Mouse (Mus musculus): ENCODE data around the gene Tgif2lx2.
"Not testable (repeated sequence)": the region's sequence is repeated elsewhere in the genome, so short reads cannot be mapped to it uniquely, and the experiment has no call there.

Gene Tgif2lx2

GRCm38 (mm10) chrX:118426927-118427326 lies at the start of gene Tgif2lx2:
Gene Tgif2lx2, plus strand, starts transcription at chrX:118427227.
- not testable (repeated sequence) for DNase-seq

Data from cerebellum, adult 9-11 months (tissue).